Mouse (Mus musculus): Measurements from ENCODE around the gene Glud1. TPM values are rescaled to one million over a fixed set of nuclear protein-coding genes. Genes with fewer than 3 reads are reported as not detected.

Gene Glud1
- polyA plus RNA-seq, 2 experiments, result 145 to 186 TPM

DNA sequence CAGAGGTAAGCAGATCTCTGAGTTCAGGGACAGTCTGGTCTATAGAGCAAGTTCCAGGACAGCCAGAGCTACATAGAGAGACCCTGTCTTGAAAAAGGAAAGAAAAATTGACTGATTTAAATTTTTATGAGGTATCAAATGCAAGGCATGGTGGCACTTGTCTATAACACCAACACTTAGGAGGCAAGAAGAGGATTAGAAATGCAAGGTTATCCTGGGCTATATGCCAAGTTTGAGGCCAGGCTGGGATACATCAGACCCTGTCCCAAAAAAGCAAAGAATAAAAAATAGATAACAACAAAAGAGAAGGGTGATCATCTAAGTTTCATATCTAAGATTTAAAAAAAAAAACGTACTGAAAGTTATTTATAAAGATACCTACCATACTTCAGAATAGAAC is 20.3 kb upstream of the Glud1 start:
- Histone ChIP-seq H3K4me3 (ENCODE audit: insufficient read depth in 1 of 2, low read depth in 2 of 2, low read length in 2 of 2) (no peak overlapping the region), H3K27me3 (ENCODE audit: control insufficient read depth, insufficient read depth, low read length) (no peaks in the 10 kb centered on the region), H3K4me2 (ENCODE audit: low read depth) (no peak overlapping the region), H3K36me3 (replicated peaks; ENCODE audit: control insufficient read depth, insufficient read depth, low read depth) (no peaks in the 10 kb centered on the region), H3K4me1 (replicated peaks; ENCODE audit: control insufficient read depth in 2 of 2, insufficient read depth in 2 of 2, low read length in 1 of 2) (no peaks in the 10 kb centered on the region), H3K27ac (no peak overlapping the region), H3K9me3 (ENCODE audit: control insufficient read depth, low read length) (no peaks in the 10 kb centered on the region), H3K9ac (replicated peaks) (no peak overlapping the region)
- ATAC-seq (ENCODE audit: insufficient read depth) (no peak), DNase-seq (ENCODE audit: low read depth in 3 of 3, low spot score in 3 of 3) (no peak)
- WGBS (ENCODE audit: insufficient replicate concordance), result 34% methylated on average over 1 of the region's 1 CpGs
- no peak for TF ChIP-seq EP300 (IDR thresholded peaks at IDR 0.05; ENCODE audit: low read depth)
- TF ChIP-seq CTCF (IDR thresholded peaks at IDR 0.05; ENCODE audit: low read depth), result no peak

DNA sequence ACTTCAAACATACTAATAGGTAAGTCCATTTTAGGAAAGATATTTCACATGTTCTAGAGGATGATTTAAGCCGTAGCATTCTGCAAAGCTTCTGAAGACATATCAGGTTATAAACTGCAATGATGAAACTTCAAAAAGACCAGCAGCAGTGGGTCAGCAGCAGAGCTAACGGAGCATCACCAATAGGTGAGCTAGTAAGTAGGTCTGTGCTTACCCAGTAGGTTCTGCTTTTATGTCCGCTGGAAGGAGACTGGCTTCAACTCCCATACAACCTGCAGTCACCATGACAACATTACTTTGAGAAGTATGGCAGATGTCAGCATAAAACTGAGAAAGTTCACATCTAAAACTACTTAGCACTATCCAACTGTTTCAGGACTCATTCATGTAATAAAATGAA is 16.9 kb upstream of the Glud1 start:
- H3K27me3 ChIP-seq (ENCODE audit: control insufficient read depth, insufficient read depth, low read length), result no peaks in the 10 kb centered on the region
- 69% methylated on average over 3 of the region's 3 CpGs for WGBS (ENCODE audit: insufficient replicate concordance)
- DNase-seq (ENCODE audit: low read depth in 3 of 3, low spot score in 3 of 3), result no peak

DNA sequence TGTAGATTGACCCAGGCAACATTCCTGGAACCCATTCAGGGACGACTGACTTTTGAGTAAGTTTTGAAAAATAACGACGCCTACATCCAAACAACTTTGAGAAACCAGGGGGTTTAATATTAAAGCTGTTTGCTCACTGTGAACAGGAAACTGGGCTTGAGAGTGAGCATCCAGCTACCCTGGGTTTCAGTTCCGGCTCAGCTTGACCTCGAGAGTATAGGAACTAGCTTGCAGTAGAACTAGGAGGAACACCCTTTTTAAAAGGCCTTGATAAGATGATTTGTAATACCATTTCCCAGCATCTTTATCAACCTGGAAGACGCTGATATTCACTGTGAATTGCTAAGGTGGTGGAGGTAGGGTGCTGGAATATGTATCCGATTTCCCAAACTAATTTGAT is 14.2 kb upstream of the Glud1 start:
- DNase-seq (ENCODE audit: low read depth in 3 of 3, low spot score in 3 of 3), result no peak
- TF ChIP-seq CTCF (IDR thresholded peaks at IDR 0.05; ENCODE audit: low read depth) (no peak), EP300 (IDR thresholded peaks at IDR 0.05; ENCODE audit: low read depth) (no peak)
- Histone ChIP-seq H3K27ac (no peak overlapping the region), H3K4me2 (ENCODE audit: low read depth) (no peak overlapping the region), H3K4me3 (ENCODE audit: insufficient read depth in 1 of 2, low read depth in 2 of 2, low read length in 2 of 2) (no peak overlapping the region), H3K27me3 (ENCODE audit: control insufficient read depth, insufficient read depth, low read length) (no peaks in the 10 kb centered on the region), H3K36me3 (replicated peaks; ENCODE audit: control insufficient read depth, insufficient read depth, low read depth) (no peaks in the 10 kb centered on the region), H3K9ac (replicated peaks) (no peak overlapping the region), H3K4me1 (replicated peaks; ENCODE audit: control insufficient read depth in 2 of 2, insufficient read depth in 2 of 2, low read length in 1 of 2) (peaks cover 0 to 11% of the 10 kb centered on the region in 2 experiments; a peak in 2 of 4 replicates), H3K9me3 (ENCODE audit: control insufficient read depth, low read length) (no peaks in the 10 kb centered on the region)
- WGBS (ENCODE audit: insufficient replicate concordance), result 51% methylated on average over 7 of the region's 7 CpGs
- no peak for ATAC-seq (ENCODE audit: insufficient read depth)

More for the DNA sequence above, 16.9 kb upstream of the Glud1 start:
- ATAC-seq (ENCODE audit: insufficient read depth), result no peak
- Histone ChIP-seq H3K4me1 (replicated peaks; ENCODE audit: control insufficient read depth in 2 of 2, insufficient read depth in 2 of 2, low read length in 1 of 2) (peaks cover 0 to 8% of the 10 kb centered on the region in 2 experiments; a peak in 1 of 4 replicates), H3K4me3 (ENCODE audit: insufficient read depth in 1 of 2, low read depth in 2 of 2, low read length in 2 of 2) (no peak overlapping the region), H3K9me3 (ENCODE audit: control insufficient read depth, low read length) (no peaks in the 10 kb centered on the region), H3K9ac (replicated peaks) (no peak overlapping the region), H3K27ac (no peak overlapping the region), H3K4me2 (ENCODE audit: low read depth) (no peak overlapping the region), H3K36me3 (replicated peaks; ENCODE audit: control insufficient read depth, insufficient read depth, low read depth) (no peaks in the 10 kb centered on the region)
- TF ChIP-seq CTCF (IDR thresholded peaks at IDR 0.05; ENCODE audit: low read depth) (no peak), EP300 (IDR thresholded peaks at IDR 0.05; ENCODE audit: low read depth) (no peak)

DNA sequence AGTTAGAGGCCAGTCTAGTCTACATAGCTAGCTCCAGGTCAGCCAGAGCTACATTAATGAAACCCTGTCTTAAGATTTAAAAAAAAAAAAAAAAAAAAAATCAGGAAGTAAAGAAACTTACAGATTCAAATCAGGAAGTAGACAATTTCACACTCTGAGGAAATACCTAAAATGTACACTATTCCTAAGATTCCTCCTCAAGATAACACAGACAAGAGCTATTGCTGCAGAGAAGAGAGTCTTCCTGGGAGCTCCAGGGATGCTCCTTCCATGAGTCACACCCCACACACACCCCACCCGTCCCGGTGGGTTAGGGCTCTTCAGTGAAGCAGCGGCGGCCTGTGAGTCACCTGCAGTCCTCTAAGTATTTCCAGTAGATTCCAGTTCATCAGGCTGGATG is 13.5 kb upstream of the Glud1 start:
- H3K9me3 ChIP-seq (ENCODE audit: control insufficient read depth, low read length), result no peaks in the 10 kb centered on the region
- H3K27ac ChIP-seq, result no peak overlapping the region
- no peak for DNase-seq (ENCODE audit: low read depth in 3 of 3, low spot score in 3 of 3)
- no peak overlapping the region for H3K4me3 ChIP-seq (ENCODE audit: insufficient read depth in 1 of 2, low read depth in 2 of 2, low read length in 2 of 2)
- H3K27me3 ChIP-seq (ENCODE audit: control insufficient read depth, insufficient read depth, low read length), result no peaks in the 10 kb centered on the region
- no peak overlapping the region for H3K9ac ChIP-seq (replicated peaks)
- 43% methylated on average over 4 of the region's 4 CpGs for WGBS (ENCODE audit: insufficient replicate concordance)
- no peak overlapping the region for H3K4me2 ChIP-seq (ENCODE audit: low read depth)
- H3K4me1 ChIP-seq (replicated peaks; ENCODE audit: control insufficient read depth in 2 of 2, insufficient read depth in 2 of 2, low read length in 1 of 2), result peaks cover 0 to 11% of the 10 kb centered on the region in 2 experiments; a peak in 2 of 4 replicates
- ATAC-seq (ENCODE audit: insufficient read depth), result no peak
- no peaks in the 10 kb centered on the region for H3K36me3 ChIP-seq (replicated peaks; ENCODE audit: control insufficient read depth, insufficient read depth, low read depth)
- no peak for TF ChIP-seq CTCF (IDR thresholded peaks at IDR 0.05; ENCODE audit: low read depth)
- no peak for TF ChIP-seq EP300 (IDR thresholded peaks at IDR 0.05; ENCODE audit: low read depth)

DNA sequence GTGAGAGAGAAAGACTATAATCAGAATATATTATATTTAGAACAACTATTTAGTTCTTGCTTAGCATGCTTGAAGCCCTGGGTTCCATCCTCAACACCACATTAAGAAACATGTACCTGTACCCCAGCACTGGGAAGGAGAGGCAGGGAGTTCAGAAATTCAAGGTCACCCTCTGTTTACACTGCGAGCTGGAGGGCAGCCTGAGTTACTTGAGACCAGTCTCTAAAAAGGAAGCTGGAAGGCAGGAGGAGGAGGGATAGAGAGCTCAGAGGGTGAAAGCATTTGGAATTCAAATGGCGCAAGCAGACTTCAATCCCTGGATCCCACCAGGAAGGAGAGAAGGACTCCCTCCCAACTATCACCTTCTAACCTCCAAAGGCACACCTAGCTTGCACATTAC is 12.9 kb upstream of the Glud1 start:
- 77% methylated on average over 2 of the region's 2 CpGs for WGBS (ENCODE audit: insufficient replicate concordance)
- Histone ChIP-seq H3K27me3 (ENCODE audit: control insufficient read depth, insufficient read depth, low read length) (no peaks in the 10 kb centered on the region), H3K4me3 (ENCODE audit: insufficient read depth in 1 of 2, low read depth in 2 of 2, low read length in 2 of 2) (no peak overlapping the region), H3K4me2 (ENCODE audit: low read depth) (no peak overlapping the region), H3K36me3 (replicated peaks; ENCODE audit: control insufficient read depth, insufficient read depth, low read depth) (no peaks in the 10 kb centered on the region), H3K4me1 (replicated peaks; ENCODE audit: control insufficient read depth in 2 of 2, insufficient read depth in 2 of 2, low read length in 1 of 2) (peaks cover 0 to 11% of the 10 kb centered on the region in 2 experiments; a peak in 2 of 4 replicates), H3K27ac (no peak overlapping the region), H3K9ac (replicated peaks) (no peak overlapping the region), H3K9me3 (ENCODE audit: control insufficient read depth, low read length) (no peaks in the 10 kb centered on the region)
- no peak for TF ChIP-seq EP300 (IDR thresholded peaks at IDR 0.05; ENCODE audit: low read depth)
- TF ChIP-seq CTCF (IDR thresholded peaks at IDR 0.05; ENCODE audit: low read depth), result no peak
- ATAC-seq (ENCODE audit: insufficient read depth) (no peak), DNase-seq (ENCODE audit: low read depth in 3 of 3, low spot score in 3 of 3) (no peak)
